Mouse (Mus musculus) forelimb bud, embryonic 11.5 days (tissue): Measurements from ENCODE around the gene Mt3.

Experiments
- DNase-seq: peaks from one replicate; pipeline ENCODE4 v3.0.0-alpha.2; 2012; ENCODE audit warnings: low read depth, low spot score

The Mt3 gene

DNA sequence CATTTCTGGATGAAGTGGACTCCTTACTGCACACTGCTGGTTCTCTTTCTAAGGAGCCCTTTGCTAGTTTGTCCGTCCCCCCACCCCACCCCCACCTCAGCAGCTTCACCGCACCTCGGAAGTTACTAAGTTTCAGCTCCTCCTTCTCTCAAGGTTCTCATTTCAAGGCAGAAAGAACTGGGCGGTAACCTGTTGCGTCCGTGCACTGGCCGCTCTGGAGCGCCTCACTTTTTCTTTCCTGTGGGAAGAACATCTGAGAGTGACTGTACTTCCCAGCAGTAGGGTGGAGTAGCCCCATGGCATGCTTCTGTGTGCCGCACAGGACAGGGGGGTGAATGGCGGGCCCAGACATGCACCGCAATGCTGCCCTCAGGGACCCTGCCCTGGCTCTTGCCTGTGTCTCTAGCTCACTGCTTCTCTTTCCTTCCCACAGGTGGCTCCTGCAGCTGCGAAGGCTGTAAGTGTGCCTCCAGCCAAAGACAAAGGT lies 32.0 kb downstream of the Mt3 start:
- no peak for DNase-seq

DNA sequence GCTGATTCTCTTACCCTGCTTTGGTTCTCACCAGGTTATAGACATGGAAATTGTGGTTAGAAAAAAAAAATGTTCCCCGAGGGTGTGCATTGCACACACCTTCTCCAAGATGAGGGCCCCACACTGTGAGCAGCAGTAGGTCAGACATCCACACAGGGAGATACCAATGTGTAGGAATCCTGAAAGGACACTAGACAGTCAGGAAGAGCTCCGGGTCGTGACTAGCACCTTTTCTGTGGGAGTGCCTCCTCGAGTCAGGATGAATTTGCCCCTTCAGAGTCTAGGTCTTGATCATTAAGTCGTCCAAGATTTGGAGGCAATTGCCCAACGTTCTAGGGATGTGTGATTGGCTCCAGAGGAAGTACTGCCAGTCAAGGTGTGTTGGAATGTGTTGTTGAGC lies 33.4 kb downstream of the Mt3 start:
- DNase-seq, result no peak

DNA sequence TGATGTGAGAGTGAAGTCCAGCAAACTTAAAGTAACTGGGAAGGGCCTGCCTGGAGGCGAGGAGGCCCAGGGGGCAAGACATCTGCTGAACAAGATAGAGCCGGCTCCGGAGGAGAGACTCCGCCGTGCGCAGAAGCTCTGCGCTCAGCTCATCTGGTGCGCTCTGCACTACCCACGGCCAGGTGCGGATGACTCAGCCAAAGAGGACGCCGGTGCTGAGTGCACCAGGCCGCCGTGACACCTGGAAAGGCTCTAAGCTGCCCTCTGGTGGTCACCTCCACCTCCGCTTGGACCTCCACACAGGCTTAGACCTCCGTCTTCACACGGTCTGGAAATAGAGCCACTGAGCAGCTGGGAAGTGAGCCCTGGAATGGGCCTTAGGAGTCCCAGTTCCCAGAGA lies 34.1 kb downstream of the Mt3 start:
- DNase-seq, result peak; percentile 75

DNA sequence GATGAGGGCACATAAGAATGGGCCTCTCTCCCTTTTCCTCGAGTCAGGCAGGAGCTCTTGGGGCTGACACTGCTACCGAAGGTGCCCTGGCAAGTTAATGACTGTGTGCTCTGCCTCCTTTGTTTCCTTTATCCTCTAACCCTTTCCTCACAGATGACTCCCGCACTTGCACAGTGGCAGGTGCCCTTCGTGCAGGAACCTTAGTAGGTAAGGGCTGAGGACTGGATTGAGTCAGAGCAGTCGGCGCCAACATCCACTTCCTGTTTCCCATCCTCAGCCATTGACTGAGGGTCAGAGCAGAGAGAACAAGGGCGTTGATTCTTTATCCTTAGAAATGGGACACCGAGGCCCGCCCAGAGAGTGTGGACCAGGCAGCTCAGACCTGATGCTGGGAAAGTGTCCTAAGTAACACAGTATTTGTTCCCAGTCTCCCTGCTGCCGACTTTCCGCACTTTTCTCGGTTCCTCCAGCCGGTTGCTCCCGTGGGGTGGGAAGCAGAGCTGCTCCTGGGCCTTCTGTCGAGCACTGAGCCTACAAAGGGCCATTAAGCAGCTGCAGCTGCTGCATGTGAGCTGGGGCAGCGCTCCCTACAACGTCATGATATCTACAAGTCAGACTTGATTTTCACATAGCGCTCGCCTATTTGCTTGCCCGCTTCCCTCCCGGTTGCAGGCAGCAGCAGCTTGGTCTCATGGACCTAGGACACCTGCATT lies 35.0 kb downstream of the Mt3 start:
- DNase-seq, result no peak

DNA sequence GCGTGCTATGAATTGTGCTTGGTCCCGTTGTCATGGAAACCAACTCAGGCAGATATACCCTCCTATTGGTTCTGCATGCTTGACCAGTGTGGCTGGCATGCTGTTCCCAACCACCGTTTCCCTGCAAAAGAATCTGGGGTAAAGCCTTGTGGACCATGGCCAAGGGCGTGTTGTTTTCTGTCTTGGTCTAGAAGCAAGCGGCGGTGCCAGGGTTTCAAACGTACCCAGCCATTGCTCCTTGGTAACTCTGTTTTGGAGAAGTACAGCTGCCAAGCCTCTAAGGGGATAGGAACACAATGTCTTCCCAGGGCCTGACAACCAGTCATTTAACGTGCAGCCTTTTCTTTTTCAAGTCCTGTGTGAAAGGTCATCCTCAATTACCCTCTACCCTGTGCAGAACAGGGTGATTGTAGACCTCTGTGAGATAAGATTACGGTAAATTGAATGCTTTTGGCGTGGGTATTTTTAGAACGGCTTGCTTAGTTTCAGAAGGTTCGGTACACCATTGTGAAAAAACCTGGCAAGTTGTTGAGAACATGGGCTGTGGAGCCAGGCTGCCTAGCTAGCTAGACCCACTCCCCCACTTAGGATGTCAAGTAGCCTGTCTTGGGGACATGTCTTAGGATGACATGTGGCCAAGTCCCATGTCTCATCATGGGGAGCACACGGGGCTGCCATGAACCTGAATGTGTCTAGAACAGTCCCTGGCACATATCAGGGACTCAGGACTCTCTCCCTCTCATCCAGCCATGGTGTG lies 37.0 kb downstream of the Mt3 start:
- no peak for DNase-seq

DNA sequence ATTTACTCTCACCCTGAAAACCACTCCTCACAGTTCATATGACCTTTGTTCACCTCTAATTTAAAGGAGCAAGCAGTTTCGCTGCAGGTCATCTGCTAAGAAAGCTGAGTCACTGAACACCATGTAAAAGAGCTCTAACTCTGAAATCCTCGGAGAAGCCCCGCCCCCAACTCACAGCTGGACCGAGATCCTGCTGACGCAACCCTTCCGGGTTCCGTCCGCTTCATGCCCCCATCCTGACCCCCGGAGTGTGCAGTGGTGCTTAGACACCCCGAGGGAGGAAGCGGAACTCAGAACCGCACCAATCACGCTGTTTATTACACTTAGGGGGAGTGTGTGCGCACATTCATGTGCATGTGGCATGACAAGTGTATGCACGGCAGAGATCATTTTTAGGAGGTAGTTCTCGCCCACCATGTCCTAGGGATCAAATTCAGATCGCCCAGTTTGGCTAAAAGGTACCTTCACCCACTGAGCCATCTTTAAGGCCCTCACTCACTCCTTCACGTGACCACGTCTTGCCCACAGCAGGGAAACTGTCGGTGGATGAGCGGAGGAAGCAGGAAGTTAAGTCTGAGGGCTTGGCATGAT lies 38.8 kb downstream of the Mt3 start:
- no peak for DNase-seq

DNA sequence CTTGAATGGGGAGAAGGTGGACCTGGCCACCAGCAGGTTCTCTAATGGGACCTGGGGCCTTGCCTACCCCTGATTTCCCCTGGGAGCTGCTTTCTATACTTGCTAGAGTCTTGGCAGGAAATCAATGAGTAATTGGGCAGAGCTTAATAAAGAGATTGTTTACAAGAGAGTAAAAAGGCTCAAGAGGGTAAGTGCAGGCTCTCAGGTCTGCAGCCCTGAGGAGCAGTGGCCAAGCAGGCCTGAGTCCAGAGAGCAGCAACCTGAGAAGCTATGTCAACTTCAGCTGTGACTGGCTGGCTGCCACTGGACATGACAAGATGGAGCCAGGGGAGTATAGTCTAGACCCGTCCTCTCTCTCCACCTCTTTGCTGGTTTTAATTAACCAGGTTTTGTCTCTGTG lies 40.5 kb downstream of the Mt3 start:
- DNase-seq, result no peak

DNA sequence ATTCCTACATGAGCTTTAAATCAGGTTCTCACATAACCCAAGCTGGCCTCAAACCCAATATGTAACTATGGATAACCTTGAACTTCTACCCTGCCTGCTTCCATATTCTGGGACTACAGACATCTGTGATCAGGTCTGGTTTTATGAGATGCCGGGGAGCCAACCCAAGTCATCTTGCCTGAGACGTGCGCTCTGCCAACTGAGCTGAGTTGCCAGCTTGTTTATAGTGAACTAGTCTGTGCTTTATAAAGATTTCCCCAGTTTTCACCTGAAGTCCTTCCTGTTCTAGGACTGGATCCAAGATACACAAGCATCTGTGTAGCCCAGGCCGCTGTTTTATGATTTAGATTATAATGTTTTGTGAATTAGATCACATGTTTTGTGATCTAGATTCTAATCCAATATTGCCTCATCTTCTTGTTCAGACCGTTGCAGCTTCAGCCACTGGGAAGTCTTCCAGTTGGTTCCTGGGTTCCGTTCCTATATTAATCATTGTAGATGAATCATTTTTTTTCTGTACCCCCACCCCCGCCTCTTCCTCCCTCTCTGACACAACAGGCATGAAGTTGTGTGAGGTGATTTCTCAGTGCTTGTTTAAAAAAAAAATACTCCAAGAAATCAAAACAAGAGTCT lies 42.3 kb downstream of the Mt3 start:
- no peak for DNase-seq

DNA sequence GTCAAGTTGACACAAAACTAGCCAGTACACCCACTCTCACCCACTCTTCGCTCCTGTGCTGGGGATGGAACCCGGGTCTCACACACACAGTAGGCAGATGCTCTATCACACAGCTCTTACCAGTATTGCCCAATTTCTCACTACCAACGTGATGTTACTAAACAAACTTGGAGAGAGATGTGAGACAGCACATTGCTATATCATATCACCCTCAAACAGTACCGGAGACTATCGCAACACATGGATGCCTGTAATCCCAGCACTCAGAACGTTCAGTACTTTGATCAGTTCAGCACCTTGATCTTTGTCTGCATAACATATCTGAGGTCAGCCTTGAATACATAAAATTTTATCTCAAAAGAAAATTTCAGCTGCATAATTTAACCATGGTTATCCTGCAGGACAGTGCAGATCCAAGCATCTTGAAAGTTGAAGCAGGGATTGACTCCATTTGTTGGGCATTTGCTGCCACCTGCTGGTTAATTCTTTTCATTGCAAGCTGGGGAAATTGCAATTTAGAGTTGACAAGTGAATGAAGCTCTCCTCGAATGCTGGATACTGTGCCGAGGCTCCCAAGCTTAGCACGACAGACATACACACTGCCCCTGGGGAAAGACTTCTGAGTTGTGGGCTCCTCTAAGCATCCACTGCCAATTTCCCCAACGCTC lies 46.9 kb downstream of the Mt3 start:
- peak; percentile 77 for DNase-seq
